Mouse (Mus musculus) spleen, postnatal 36 days (tissue): ENCODE results near the gene Fancc.

Experiments used
- DNase-seq, 2 experiments: peaks; one replicate each; pipeline ENCODE4 v3.0.0; 2022; ENCODE audit warnings: low spot score in 2 of 2, mixed read lengths in 1 of 2

Fancc gene

GRCm38 (mm10) chr13:63262168-63262957, 234.7 kb downstream of the Fancc start:
- DNase-seq = no peak

- no peak for DNase-seq
Observed at GRCm38 (mm10) chr13:63261676-63262075, 235.4 kb downstream of the Fancc start.

- DNase-seq = no peak
Observed at GRCm38 (mm10) chr13:63260753-63261631, 236.1 kb downstream of the Fancc start.

GRCm38 (mm10) chr13:63260133-63260532, 236.9 kb downstream of the Fancc start:
- DNase-seq = no peak

- DNase-seq = no peak
Observed at GRCm38 (mm10) chr13:63258671-63259070, 238.4 kb downstream of the Fancc start.

- DNase-seq = no peak
Observed at GRCm38 (mm10) chr13:63258167-63258582, 238.9 kb downstream of the Fancc start.

GRCm38 (mm10) chr13:63256807-63257206, 240.3 kb downstream of the Fancc start:
- DNase-seq = no peak

- DNase-seq = no peak
Observed at GRCm38 (mm10) chr13:63256146-63256545, 240.9 kb downstream of the Fancc start.

- no peak for DNase-seq
Observed at GRCm38 (mm10) chr13:63255519-63256011, 241.5 kb downstream of the Fancc start.

GRCm38 (mm10) chr13:63253886-63254636, 243.0 kb downstream of the Fancc start:
- DNase-seq = no peak

- DNase-seq = no peak
Observed at GRCm38 (mm10) chr13:63253147-63253546, 243.9 kb downstream of the Fancc start.

- DNase-seq = no peak
Observed at GRCm38 (mm10) chr13:63252295-63253010, 244.6 kb downstream of the Fancc start.

- DNase-seq = no peak
Observed at GRCm38 (mm10) chr13:63251118-63251889, 245.8 kb downstream of the Fancc start.

GRCm38 (mm10) chr13:63250441-63250980, 246.6 kb downstream of the Fancc start:
- DNase-seq = no peak

- DNase-seq = no peak
Observed at GRCm38 (mm10) chr13:63249741-63250431, 247.2 kb downstream of the Fancc start.

GRCm38 (mm10) chr13:63249171-63249570, 247.9 kb downstream of the Fancc start:
- DNase-seq = no peak

- no peak for DNase-seq
Observed at GRCm38 (mm10) chr13:63248318-63248717, 248.8 kb downstream of the Fancc start.

GRCm38 (mm10) chr13:63247631-63248030, 249.4 kb downstream of the Fancc start:
- no peak for DNase-seq

GRCm38 (mm10) chr13:63247041-63247440, 250.0 kb downstream of the Fancc start:
- no peak for DNase-seq
